Mouse (Mus musculus): ENCODE data around the gene Hunk.

The Hunk gene

GRCm38 (mm10) chr16:90439493-90439892 is 53.7 kb downstream of the Hunk start:
- no peak for DNase-seq

- DNase-seq = no peak
Measured at GRCm38 (mm10) chr16:90440654-90441053, 54.8 kb downstream of the Hunk start.

- no peak for DNase-seq
Measured at GRCm38 (mm10) chr16:90442991-90443390, 57.2 kb downstream of the Hunk start.

- DNase-seq = no peak
Measured at GRCm38 (mm10) chr16:90453197-90453596, 67.4 kb downstream of the Hunk start.

- DNase-seq = no peak
Measured at GRCm38 (mm10) chr16:90456495-90457125, 70.8 kb downstream of the Hunk start.

- DNase-seq = no peak
Measured at GRCm38 (mm10) chr16:90458899-90459610, 73.2 kb downstream of the Hunk start.

- no peak for DNase-seq
Measured at GRCm38 (mm10) chr16:90461304-90461905, 75.6 kb downstream of the Hunk start.

- DNase-seq = no peak
Measured at GRCm38 (mm10) chr16:90462728-90463275, 77.0 kb downstream of the Hunk start.

- no peak for DNase-seq
Measured at GRCm38 (mm10) chr16:90465154-90465553, 79.3 kb downstream of the Hunk start.

- no peak for DNase-seq
Measured at GRCm38 (mm10) chr16:90468286-90468685, 82.5 kb downstream of the Hunk start.

- no peak for DNase-seq
Measured at GRCm38 (mm10) chr16:90475701-90476229, 90.0 kb downstream of the Hunk start.

GRCm38 (mm10) chr16:90481612-90482011 is 95.8 kb downstream of the Hunk start:
- DNase-seq = no peak

GRCm38 (mm10) chr16:90483341-90483740 is 97.5 kb downstream of the Hunk start:
- no peak for DNase-seq

- DNase-seq = no peak
Measured at GRCm38 (mm10) chr16:90485125-90485524, 99.3 kb downstream of the Hunk start.

GRCm38 (mm10) chr16:90485599-90485998 is 99.8 kb downstream of the Hunk start:
- DNase-seq = no peak

- no peak for DNase-seq
Measured at GRCm38 (mm10) chr16:90490066-90490465, 104.3 kb downstream of the Hunk start.

GRCm38 (mm10) chr16:90491898-90492499 is 106.2 kb downstream of the Hunk start:
- DNase-seq = no peak

GRCm38 (mm10) chr16:90496930-90497329 is 111.1 kb downstream of the Hunk start:
- DNase-seq = no peak

- no peak for DNase-seq
Measured at GRCm38 (mm10) chr16:90497749-90498464, 112.1 kb downstream of the Hunk start.

- DNase-seq = no peak
Measured at GRCm38 (mm10) chr16:90500809-90501208, 115.0 kb downstream of the Hunk start.

GRCm38 (mm10) chr16:90505252-90505651 is 119.4 kb downstream of the Hunk start:
- DNase-seq = no peak

- DNase-seq = no peak
Measured at GRCm38 (mm10) chr16:90505680-90506079, 119.9 kb downstream of the Hunk start.

Measured in B cell, adult 2 months (primary cell).